Mouse (Mus musculus) lung, adult 2 months (tissue): ENCODE data around the gene Rph3al.

ENCODE experiments used
- CTCF ChIP-seq: fragments of 200-500 bp; IDR thresholded peaks from 2 replicates; pipeline ENCODE4 v1.5.1; 2011; ENCODE audit warnings: mild to moderate bottlenecking, low read length, control low read depth; ENCODE audit not compliant: insufficient read depth
- POLR2A ChIP-seq: fragments of 200-500 bp; IDR thresholded peaks from 2 replicates; pipeline ENCODE4 v1.6.1; 2011; ENCODE audit warnings: low read depth, mild to moderate bottlenecking, control low read depth, low read length, borderline replicate concordance; ENCODE audit errors: extremely low read depth

DNA sequence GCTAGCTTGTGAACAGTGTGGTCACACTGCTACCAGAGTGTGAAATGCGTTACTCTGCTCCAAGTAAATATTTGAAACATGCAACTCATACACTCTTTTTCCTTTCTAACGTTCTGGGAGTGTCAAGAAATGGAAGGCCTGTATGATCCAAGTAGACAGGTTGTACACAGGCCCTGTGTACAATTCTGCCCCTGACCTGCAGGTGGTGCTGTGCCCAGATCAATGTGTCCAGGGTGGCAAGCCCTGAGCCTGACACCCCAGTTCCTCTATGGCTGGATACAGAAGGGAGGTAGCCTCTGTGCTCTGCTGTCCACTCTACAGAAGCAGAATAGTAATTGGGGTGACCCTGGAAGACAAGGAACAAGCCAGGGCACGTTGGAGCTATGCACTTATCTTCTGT, 24.3 kb downstream of the Rph3al start:
- TF ChIP-seq CTCF (peak; percentile 85), POLR2A (no peak)
